Mouse (Mus musculus): ENCODE results near the gene D5Ertd579e. TPM values are rescaled to one million over a fixed set of nuclear protein-coding genes. Genes with fewer than 3 reads are reported as not detected.

D5Ertd579e gene
- polyA plus RNA-seq, 1 experiment, result 45.9 TPM

DNA sequence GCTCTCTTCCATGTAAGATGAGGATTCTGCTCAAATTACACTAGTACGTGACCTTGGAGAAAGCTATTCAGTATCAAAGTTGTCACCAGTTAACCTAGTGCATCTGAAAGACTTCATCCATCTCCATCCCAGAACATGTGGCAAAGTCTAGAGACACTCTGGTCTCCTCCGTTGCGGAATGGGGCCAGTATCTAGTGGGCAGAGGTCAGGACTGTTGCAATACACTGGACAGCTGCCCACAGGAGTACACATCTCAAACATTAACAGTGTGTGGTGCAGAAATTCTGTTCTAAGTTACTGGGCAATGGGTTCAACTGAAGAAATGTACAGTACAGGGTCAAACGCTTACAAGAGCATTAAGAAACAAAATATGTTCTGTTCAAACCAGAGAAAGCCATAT lies 127.7 kb downstream of the D5Ertd579e start:
- DNase-seq (ENCODE audit: low read depth), result no peak

DNA sequence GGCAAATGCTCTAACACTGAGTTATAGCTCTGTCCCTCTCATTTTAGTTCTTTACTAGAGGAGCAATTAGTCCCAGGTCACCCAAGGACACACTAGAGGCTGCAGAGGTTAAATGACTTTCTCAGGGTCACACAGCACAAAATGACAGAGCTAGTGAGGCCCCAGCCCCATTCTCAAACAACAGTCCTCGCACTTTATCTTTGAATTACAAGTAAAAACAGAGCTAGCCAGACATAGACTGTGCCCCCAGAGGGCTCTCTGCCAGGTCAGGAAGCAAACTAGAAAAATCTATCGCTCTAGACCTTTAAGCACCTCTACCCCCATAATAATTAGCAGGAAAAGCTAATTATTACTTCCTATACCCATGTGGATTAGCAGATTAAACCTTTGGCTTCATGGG lies 128.2 kb downstream of the D5Ertd579e start:
- DNase-seq (ENCODE audit: low read depth), result no peak

- DNase-seq (ENCODE audit: low read depth), result no peak
These were observed 131.3 kb downstream of the D5Ertd579e start for GRCm38 (mm10) chr5:36564530-36564929.

DNA sequence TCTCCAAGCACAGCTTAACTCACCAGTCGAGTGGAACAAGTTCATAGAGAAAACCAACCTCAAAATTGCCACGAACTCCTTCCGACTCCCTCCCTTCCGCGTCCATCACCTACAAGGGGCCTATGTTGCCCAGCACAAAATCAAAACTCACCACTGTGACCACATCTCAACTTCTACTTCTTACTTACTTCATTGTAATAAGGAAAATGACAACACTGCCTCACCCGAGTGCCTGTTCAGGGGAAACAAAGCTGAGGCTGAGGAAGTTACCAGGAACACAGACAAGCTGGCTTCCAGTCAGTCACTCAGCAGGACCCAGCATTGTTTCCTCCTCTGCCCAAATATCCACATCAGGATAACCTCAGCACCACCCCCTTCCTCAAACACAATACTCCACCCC lies 132.1 kb downstream of the D5Ertd579e start:
- no peak for DNase-seq (ENCODE audit: low read depth)

GRCm38 (mm10) chr5:36562791-36563445 lies 132.9 kb downstream of the D5Ertd579e start:
- DNase-seq (ENCODE audit: low read depth), result no peak

DNA sequence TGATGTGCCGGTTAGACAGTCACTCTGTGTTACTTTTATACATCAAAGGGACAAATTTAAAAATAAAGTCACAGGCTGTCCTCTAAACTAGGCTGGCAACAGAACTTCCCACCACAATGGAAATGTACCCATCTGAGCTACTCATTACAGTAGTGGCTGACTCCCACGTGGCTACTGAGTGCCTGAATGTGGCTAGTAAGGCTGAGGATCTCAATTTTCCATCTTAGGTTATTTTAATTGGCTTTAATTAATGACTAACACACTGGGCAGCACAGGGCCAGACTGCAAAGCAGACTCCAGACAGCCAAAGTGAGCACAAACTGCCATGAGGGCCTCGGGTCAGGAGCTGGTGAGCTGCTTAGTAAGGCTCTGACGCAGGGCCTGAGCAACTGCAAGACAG lies 134.3 kb downstream of the D5Ertd579e start:
- DNase-seq (ENCODE audit: low read depth), result no peak

- no peak for DNase-seq (ENCODE audit: low read depth)
These were observed 135.3 kb downstream of the D5Ertd579e start for GRCm38 (mm10) chr5:36560490-36560889.

GRCm38 (mm10) chr5:36559510-36560235 lies 136.2 kb downstream of the D5Ertd579e start:
- no peak for DNase-seq (ENCODE audit: low read depth)

GRCm38 (mm10) chr5:36559106-36559505 lies 136.7 kb downstream of the D5Ertd579e start:
- no peak for DNase-seq (ENCODE audit: low read depth)

- DNase-seq (ENCODE audit: low read depth), result no peak
These were observed 137.3 kb downstream of the D5Ertd579e start for GRCm38 (mm10) chr5:36558526-36558925.

DNA sequence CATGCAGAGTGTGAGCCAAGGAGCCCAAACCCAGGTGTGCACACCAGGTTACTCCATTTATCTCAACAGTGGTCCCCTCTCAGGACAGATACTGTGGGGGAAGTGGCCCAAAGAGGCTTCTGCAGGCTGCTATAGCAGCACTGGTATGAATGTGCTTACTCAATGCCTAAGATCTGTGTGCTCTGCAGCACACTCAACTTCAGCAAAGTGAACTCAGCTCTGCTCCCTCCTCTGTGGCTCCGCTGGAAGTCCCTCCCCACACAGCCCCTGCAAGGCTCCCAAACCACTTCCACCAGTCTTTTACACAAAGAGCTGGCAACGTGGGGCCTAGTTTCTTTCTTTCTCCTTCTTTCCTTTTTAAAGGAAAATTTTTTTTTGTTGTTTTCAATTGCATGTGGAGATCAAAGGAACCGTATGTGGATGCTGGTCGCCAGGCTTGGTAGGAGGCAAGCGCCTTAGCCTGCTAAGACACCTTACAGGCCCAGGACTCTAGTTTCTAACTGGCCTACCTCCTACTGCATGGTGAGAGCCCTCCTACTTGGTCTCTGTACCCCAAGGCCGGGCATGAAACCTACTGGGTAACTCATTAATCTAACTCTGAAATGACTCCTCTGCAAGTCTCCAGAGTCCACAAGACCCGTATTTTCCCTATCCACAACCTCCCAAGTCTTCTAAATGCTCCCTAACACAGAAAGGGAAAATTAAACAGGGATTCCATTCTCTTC lies 138.1 kb downstream of the D5Ertd579e start:
- DNase-seq (ENCODE audit: low read depth), result no peak

DNA sequence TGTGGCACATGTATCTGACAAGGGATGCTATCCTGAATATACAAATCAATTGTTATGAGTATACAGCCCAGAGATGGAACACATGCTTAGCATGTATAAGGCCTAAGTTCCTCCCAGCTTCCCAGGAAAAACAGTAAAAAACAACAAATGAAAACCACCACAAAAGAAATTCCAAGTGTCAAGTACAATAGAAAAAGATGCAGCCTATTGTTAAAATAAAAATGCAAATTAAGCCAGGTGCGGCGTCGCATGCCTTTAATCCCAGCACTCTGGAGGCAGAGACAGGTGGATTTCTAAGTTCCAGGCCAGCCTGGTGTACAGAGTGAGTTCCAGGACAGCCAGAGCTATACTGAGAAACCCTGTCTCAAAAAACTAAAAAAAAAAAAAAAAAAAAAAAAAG lies 138.9 kb downstream of the D5Ertd579e start:
- no peak for DNase-seq (ENCODE audit: low read depth)

GRCm38 (mm10) chr5:36556289-36556688 lies 139.5 kb downstream of the D5Ertd579e start:
- no peak for DNase-seq (ENCODE audit: low read depth)

GRCm38 (mm10) chr5:36554496-36554895 lies 141.3 kb downstream of the D5Ertd579e start:
- DNase-seq (ENCODE audit: low read depth), result no peak

DNA sequence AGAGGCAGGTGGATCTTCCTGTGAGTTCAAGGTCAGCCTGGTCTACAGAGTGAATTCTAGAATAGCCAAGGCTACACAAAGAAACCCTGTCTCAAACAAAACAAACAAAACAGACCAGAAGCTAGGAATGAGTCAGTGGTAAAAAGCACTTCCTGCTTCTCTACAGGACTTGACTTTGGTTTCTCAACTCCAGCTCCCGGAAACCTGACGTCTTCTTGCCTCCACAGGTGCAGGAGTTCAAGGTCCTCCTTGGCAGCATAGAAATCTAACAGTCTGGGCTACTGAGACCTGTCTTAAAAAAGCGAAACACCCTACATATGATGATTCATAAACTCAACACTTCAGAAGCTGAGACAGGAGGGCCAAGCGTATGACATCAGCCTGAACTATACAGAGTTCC lies 141.9 kb downstream of the D5Ertd579e start:
- DNase-seq (ENCODE audit: low read depth), result no peak

GRCm38 (mm10) chr5:36553056-36553606 lies 142.7 kb downstream of the D5Ertd579e start:
- DNase-seq (ENCODE audit: low read depth), result no peak

- DNase-seq (ENCODE audit: low read depth), result no peak
These were observed 143.4 kb downstream of the D5Ertd579e start for GRCm38 (mm10) chr5:36552391-36552790.

Other genes starting within 250 kb of the D5Ertd579e start
- 17.8 and 21.3 TPM in 2 replicates for gene Grpel1, start 231.0 kb downstream of the D5Ertd579e start, polyA plus RNA-seq (2012; rRNA removed)
- 17.3 and 17.5 TPM in 2 replicates for gene Tada2b, start 211.7 kb downstream of the D5Ertd579e start, polyA plus RNA-seq (2012; rRNA removed)
- gene Ccdc96, start 211.4 kb downstream of the D5Ertd579e start, polyA plus RNA-seq (2012; rRNA removed), result 0.16 and 0.81 TPM in 2 replicates
- 55.4 and 55.6 TPM in 2 replicates for gene Tbc1d14, start 102.7 kb downstream of the D5Ertd579e start, polyA plus RNA-seq (2012; rRNA removed)
- gene Bloc1s4, start 52.6 kb upstream of the D5Ertd579e start, polyA plus RNA-seq (2012; rRNA removed), result 21.7 and 24.5 TPM in 2 replicates
- gene Mrfap1, start 100.7 kb upstream of the D5Ertd579e start, polyA plus RNA-seq (2012; rRNA removed), result 102 and 163 TPM in 2 replicates
- gene Man2b2, start 134.6 kb upstream of the D5Ertd579e start, polyA plus RNA-seq (2012; rRNA removed), result 57.1 and 66.0 TPM in 2 replicates
- gene Ppp2r2c, start 172.5 kb upstream of the D5Ertd579e start, polyA plus RNA-seq (2012; rRNA removed), result 1.1 and 1.9 TPM in 2 replicates